Mouse (Mus musculus): ENCODE measurements around the gene Mast4.

- TF ChIP-seq CTCF (IDR thresholded peaks at IDR 0.05; ENCODE audit: borderline replicate concordance, control insufficient read depth, extremely low read depth, insufficient read depth, low read length, poor library complexity) (no peak), POLR2A (IDR thresholded peaks at IDR 0.05; ENCODE audit: control insufficient read depth, extremely low read depth, insufficient read depth, low read length, poor library complexity) (no peak)
Observed at GRCm38 (mm10) chr13:102815158-102815557, 519.1 kb downstream of the Mast4 start.

Measured in thymus, adult 2 months (tissue).